Mouse (Mus musculus): ENCODE measurements around the gene Fry. TPM values are rescaled to one million over a fixed set of nuclear protein-coding genes. Genes with fewer than 3 reads are reported as not detected.

Gene Fry
- polyA plus RNA-seq, 1 experiment: 28.4 TPM

DNA sequence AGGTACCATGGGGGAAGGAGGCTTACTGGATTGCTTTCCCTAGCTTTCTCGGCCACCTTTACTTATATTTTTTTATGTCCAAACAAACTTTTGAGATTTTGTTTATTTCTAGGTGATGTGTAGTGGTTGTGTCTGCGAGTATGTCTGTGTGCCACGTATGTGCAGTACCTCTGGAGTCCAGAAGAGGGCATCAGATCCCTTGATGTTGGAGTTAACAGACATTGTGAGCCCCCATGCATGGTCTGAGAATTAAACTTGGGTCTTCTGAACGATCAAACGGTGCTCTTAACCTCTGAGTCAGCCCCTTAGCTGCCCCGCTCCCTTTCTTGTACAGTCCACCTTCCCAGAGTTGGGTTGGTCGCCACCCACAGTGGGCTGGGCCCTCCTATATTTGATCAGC, 4.4 kb upstream of the Fry start:
- Histone ChIP-seq H3K27me3 (ENCODE audit: control insufficient read depth, insufficient read depth, low read length, poor library complexity, severe bottlenecking) (no peaks in the 10 kb centered on the region), H3K36me3 (ENCODE audit: control insufficient read depth, insufficient read depth, low read length, poor library complexity, severe bottlenecking) (no peaks in the 10 kb centered on the region), H3K9me3 (replicated peaks; ENCODE audit: control insufficient read depth, insufficient read depth, low read length, poor library complexity, severe bottlenecking) (peaks cover 5% of the 10 kb centered on the region; the same call in 1 of the 2 replicates), H3K9ac (ENCODE audit: low read depth, poor library complexity, severe bottlenecking) (no peak overlapping the region), H3K27ac (ENCODE audit: insufficient read depth, low read length) (no peak overlapping the region), H3K4me3 (ENCODE audit: low read depth, low read length) (no peak overlapping the region), H3K4me1 (ENCODE audit: control insufficient read depth, insufficient read depth, low read length) (no peaks in the 10 kb centered on the region)
- no peak for TF ChIP-seq POLR2A (IDR thresholded peaks at IDR 0.05; ENCODE audit: insufficient read depth, low read length)
- TF ChIP-seq CTCF (IDR thresholded peaks at IDR 0.05; ENCODE audit: low read depth, low read length): peak; percentile 43

GRCm38 (mm10) chr5:150114778-150115177, 3.7 kb upstream of the Fry start:
- Histone ChIP-seq H3K4me3 (ENCODE audit: low read depth, low read length) (no peak overlapping the region), H3K36me3 (ENCODE audit: control insufficient read depth, insufficient read depth, low read length, poor library complexity, severe bottlenecking) (no peaks in the 10 kb centered on the region), H3K27ac (ENCODE audit: insufficient read depth, low read length) (no peak overlapping the region), H3K27me3 (ENCODE audit: control insufficient read depth, insufficient read depth, low read length, poor library complexity, severe bottlenecking) (no peaks in the 10 kb centered on the region), H3K4me1 (ENCODE audit: control insufficient read depth, insufficient read depth, low read length) (no peaks in the 10 kb centered on the region), H3K9me3 (replicated peaks; ENCODE audit: control insufficient read depth, insufficient read depth, low read length, poor library complexity, severe bottlenecking) (peaks cover 2% of the 10 kb centered on the region; the same call in 1 of the 2 replicates), H3K9ac (ENCODE audit: low read depth, poor library complexity, severe bottlenecking) (no peak overlapping the region)
- no peak for TF ChIP-seq POLR2A (IDR thresholded peaks at IDR 0.05; ENCODE audit: insufficient read depth, low read length)
- no peak for TF ChIP-seq EP300 (IDR thresholded peaks at IDR 0.05; ENCODE audit: insufficient read depth, low read depth, low read length)
- no peak for TF ChIP-seq CTCF (IDR thresholded peaks at IDR 0.05; ENCODE audit: low read depth, low read length)

GRCm38 (mm10) chr5:150115271-150116092, 3.0 kb upstream of the Fry start:
- TF ChIP-seq POLR2A (IDR thresholded peaks at IDR 0.05; ENCODE audit: insufficient read depth, low read length): no peak
- TF ChIP-seq CTCF (IDR thresholded peaks at IDR 0.05; ENCODE audit: low read depth, low read length): no peak
- no peak for TF ChIP-seq EP300 (IDR thresholded peaks at IDR 0.05; ENCODE audit: insufficient read depth, low read depth, low read length)
- no peak overlapping the region for H3K9ac ChIP-seq (ENCODE audit: low read depth, poor library complexity, severe bottlenecking)
- no peaks in the 10 kb centered on the region for H3K27me3 ChIP-seq (ENCODE audit: control insufficient read depth, insufficient read depth, low read length, poor library complexity, severe bottlenecking)
- no peaks in the 10 kb centered on the region for H3K4me1 ChIP-seq (ENCODE audit: control insufficient read depth, insufficient read depth, low read length)
- H3K27ac ChIP-seq (ENCODE audit: insufficient read depth, low read length): no peak overlapping the region
- H3K36me3 ChIP-seq (ENCODE audit: control insufficient read depth, insufficient read depth, low read length, poor library complexity, severe bottlenecking): no peaks in the 10 kb centered on the region
- no peaks in the 10 kb centered on the region for H3K9me3 ChIP-seq (replicated peaks; ENCODE audit: control insufficient read depth, insufficient read depth, low read length, poor library complexity, severe bottlenecking)
- no peak overlapping the region for H3K4me3 ChIP-seq (ENCODE audit: low read depth, low read length)

- H3K27ac ChIP-seq (ENCODE audit: insufficient read depth, low read length): no peak overlapping the region
- no peak overlapping the region for H3K9ac ChIP-seq (ENCODE audit: low read depth, poor library complexity, severe bottlenecking)
- TF ChIP-seq CTCF (IDR thresholded peaks at IDR 0.05; ENCODE audit: low read depth, low read length): no peak
- TF ChIP-seq POLR2A (IDR thresholded peaks at IDR 0.05; ENCODE audit: insufficient read depth, low read length): no peak
- no peak for TF ChIP-seq EP300 (IDR thresholded peaks at IDR 0.05; ENCODE audit: insufficient read depth, low read depth, low read length)
- no peaks in the 10 kb centered on the region for H3K4me1 ChIP-seq (ENCODE audit: control insufficient read depth, insufficient read depth, low read length)
- H3K36me3 ChIP-seq (ENCODE audit: control insufficient read depth, insufficient read depth, low read length, poor library complexity, severe bottlenecking): no peaks in the 10 kb centered on the region
- no peaks in the 10 kb centered on the region for H3K27me3 ChIP-seq (ENCODE audit: control insufficient read depth, insufficient read depth, low read length, poor library complexity, severe bottlenecking)
- H3K4me3 ChIP-seq (ENCODE audit: low read depth, low read length): no peak overlapping the region
- no peaks in the 10 kb centered on the region for H3K9me3 ChIP-seq (replicated peaks; ENCODE audit: control insufficient read depth, insufficient read depth, low read length, poor library complexity, severe bottlenecking)
Measured at GRCm38 (mm10) chr5:150116216-150116905, 2.1 kb upstream of the Fry start.

DNA sequence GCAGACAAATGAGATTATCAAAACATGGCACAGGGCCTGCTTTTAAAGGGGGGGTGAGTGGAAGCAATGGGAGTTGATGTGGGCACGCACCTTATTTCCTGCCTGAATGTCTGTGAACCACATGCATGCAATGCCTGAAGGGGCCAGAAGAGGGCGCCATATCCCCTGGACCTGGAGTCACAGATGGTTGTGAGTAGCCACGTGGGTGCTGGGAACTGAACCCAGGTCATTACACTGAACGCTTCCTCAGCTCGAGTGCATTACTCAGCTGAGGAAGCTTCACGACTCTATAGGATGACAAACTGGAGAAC, 1.6 kb upstream of the Fry start:
- Histone ChIP-seq H3K4me3 (ENCODE audit: low read depth, low read length) (no peak overlapping the region), H3K27me3 (ENCODE audit: control insufficient read depth, insufficient read depth, low read length, poor library complexity, severe bottlenecking) (no peaks in the 10 kb centered on the region), H3K36me3 (ENCODE audit: control insufficient read depth, insufficient read depth, low read length, poor library complexity, severe bottlenecking) (no peaks in the 10 kb centered on the region), H3K9me3 (replicated peaks; ENCODE audit: control insufficient read depth, insufficient read depth, low read length, poor library complexity, severe bottlenecking) (no peaks in the 10 kb centered on the region), H3K4me1 (ENCODE audit: control insufficient read depth, insufficient read depth, low read length) (no peaks in the 10 kb centered on the region), H3K9ac (ENCODE audit: low read depth, poor library complexity, severe bottlenecking) (no peak overlapping the region), H3K27ac (ENCODE audit: insufficient read depth, low read length) (no peak overlapping the region)
- TF ChIP-seq POLR2A (IDR thresholded peaks at IDR 0.05; ENCODE audit: insufficient read depth, low read length) (no peak), EP300 (IDR thresholded peaks at IDR 0.05; ENCODE audit: insufficient read depth, low read depth, low read length) (no peak), CTCF (IDR thresholded peaks at IDR 0.05; ENCODE audit: low read depth, low read length) (peak; percentile 77)

GRCm38 (mm10) chr5:150118124-150118454, 356 bp upstream of the Fry start:
- Histone ChIP-seq H3K4me3 (ENCODE audit: low read depth, low read length) (peak overlapping the region; percentile 40; the same call in 1 of the 2 replicates), H3K36me3 (ENCODE audit: control insufficient read depth, insufficient read depth, low read length, poor library complexity, severe bottlenecking) (no peaks in the 10 kb centered on the region), H3K27me3 (ENCODE audit: control insufficient read depth, insufficient read depth, low read length, poor library complexity, severe bottlenecking) (no peaks in the 10 kb centered on the region), H3K9ac (ENCODE audit: low read depth, poor library complexity, severe bottlenecking) (no peak overlapping the region), H3K27ac (ENCODE audit: insufficient read depth, low read length) (no peak overlapping the region), H3K4me1 (ENCODE audit: control insufficient read depth, insufficient read depth, low read length) (no peaks in the 10 kb centered on the region), H3K9me3 (replicated peaks; ENCODE audit: control insufficient read depth, insufficient read depth, low read length, poor library complexity, severe bottlenecking) (no peaks in the 10 kb centered on the region)
- TF ChIP-seq EP300 (IDR thresholded peaks at IDR 0.05; ENCODE audit: insufficient read depth, low read depth, low read length) (no peak), CTCF (IDR thresholded peaks at IDR 0.05; ENCODE audit: low read depth, low read length) (no peak), POLR2A (IDR thresholded peaks at IDR 0.05; ENCODE audit: insufficient read depth, low read length) (no peak)
